Mouse (Mus musculus): ENCODE data around the gene Tmem43.

- TF ChIP-seq CTCF (conservative IDR thresholded peaks at IDR 0.05; ENCODE audit: insufficient read depth, insufficient read length, low read depth, low read length) = no peak
- TF ChIP-seq POLR2A (IDR thresholded peaks at IDR 0.05; ENCODE audit: low read depth, low read length) = no peak
These were observed 34.5 kb downstream of the Tmem43 start for GRCm38 (mm10) chr6:91508041-91508440.
